Mouse (Mus musculus): ENCODE data around the gene Them5. TPM values are rescaled to one million over a fixed set of nuclear protein-coding genes. Genes with fewer than 3 reads are reported as not detected.

The Them5 gene
- total RNA-seq, 2 experiments from 2014 or later, result not detected

DNA sequence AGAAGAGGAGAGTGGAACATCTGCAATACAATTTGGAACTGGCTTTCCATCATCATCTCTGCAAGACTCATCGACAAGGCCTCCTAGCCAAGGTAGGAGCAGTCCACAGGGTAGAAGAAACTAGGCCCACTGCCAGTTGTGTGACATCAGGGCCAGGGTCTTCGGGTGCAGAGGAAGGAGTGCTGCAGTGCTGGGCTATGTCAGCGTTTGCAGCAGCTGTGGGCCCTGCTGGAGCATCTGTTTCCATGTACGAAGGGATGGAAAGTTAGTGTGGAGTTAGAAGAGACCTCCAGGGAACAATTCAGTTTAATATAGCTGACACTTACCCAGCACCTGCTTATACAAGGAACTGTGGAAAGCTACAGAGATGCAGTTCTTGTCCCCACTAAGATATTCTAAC lies 51.1 kb downstream of the Them5 start:
- DNase-seq (ENCODE audit: low spot score in 2 of 2), result no peak
- intact Hi-C loops (cut with DNase I), result no loop called here

DNA sequence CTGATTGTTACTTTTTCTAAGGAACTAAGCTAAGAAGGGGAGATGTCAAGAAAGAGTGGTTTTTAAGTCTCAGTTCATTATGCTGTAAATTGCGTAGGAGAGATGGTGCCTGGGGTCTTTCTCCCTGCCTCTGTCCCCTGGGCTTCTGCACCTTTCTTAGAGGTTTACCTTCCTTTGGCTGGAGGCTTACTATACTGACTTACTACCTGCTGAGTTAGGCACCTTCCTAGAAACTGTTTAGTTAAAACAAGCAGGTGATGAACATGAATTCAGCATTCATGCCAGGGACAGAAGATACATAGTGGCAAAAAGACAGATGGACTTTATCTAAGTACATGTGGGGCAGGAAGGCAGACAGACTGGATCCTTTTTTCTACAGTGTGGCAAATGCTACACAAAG lies 54.4 kb downstream of the Them5 start:
- no peak for DNase-seq (ENCODE audit: low spot score in 2 of 2)
- intact Hi-C loops (cut with DNase I), result no loop called here

DNA sequence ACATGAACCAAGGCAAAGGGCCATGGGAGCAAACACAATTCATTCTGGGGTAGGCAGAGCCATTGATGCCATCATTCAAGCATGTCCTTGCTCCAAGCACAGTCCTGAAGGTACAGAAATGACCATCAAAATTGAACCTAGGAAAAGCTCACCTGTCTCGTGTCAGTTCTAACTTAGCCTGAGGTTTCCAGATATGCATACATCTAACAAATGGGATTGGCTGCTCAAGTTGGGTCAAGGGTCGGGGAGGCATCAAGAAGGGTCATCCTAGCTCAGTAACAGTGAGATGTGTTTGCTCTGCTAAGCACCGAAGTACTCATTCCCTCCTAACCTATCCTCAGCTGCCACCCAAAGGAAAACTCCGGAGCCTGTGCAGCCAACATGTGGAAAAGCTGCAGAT lies 55.0 kb downstream of the Them5 start:
- DNase-seq (ENCODE audit: low spot score in 2 of 2), result no peak

More for the DNA sequence above, 55.0 kb downstream of the Them5 start:
- intact Hi-C loops (cut with DNase I), result no loop called here

Other genes starting within 250 kb of the Them5 start
- gene Gm10696, start 163.9 kb upstream of the Them5 start, total RNA-seq (2021), result not detected
- gene Gm5286, start 145.4 kb upstream of the Them5 start, total RNA-seq (2021), result not detected
- not detected for gene Gm4778, start 78.1 kb upstream of the Them5 start, total RNA-seq (2021)
- gene Them4, start 32.0 kb upstream of the Them5 start, total RNA-seq (2021), result 10 to 100 TPM; 20.1 to 23.3 TPM
- gene C2cd4d, start 20.3 kb downstream of the Them5 start, total RNA-seq (2021), result under 1 TPM in 1 of 2 experiments, not detected in 1; 0.59 TPM
- under 1 TPM; 0.25 to 0.51 TPM for gene Rorc, start 30.7 kb downstream of the Them5 start, total RNA-seq (2021)
- 1 to 10 TPM in 1 of 2 experiments, under 1 TPM in 1; 0.70 to 1.1 TPM for gene Lingo4, start 56.4 kb downstream of the Them5 start, total RNA-seq (2021)
- 10 to 100 TPM; 35.2 to 36.0 TPM for gene Tdrkh, start 71.2 kb downstream of the Them5 start, total RNA-seq (2021)
- gene Mrpl9, start 101.2 kb downstream of the Them5 start, total RNA-seq (2021), result 10 to 100 TPM; 38.3 to 40.0 TPM
- not detected for gene Oaz3, start 101.8 kb downstream of the Them5 start, total RNA-seq (2021)
- 100 to 1,000 TPM; 207 to 232 TPM for gene Celf3, start 136.2 kb downstream of the Them5 start, total RNA-seq (2021)
- gene Riiad1, start 138.2 kb downstream of the Them5 start, total RNA-seq (2021), result 1 to 10 TPM; 6.5 to 7.3 TPM
- 10 to 100 TPM; 79.6 to 81.8 TPM for gene Snx27, start 240.6 kb downstream of the Them5 start, total RNA-seq (2021)